Mouse (Mus musculus) neural tube, embryonic 14.5 days (tissue): ENCODE results near the gene Prkra. TPM values are rescaled to one million over a fixed set of nuclear protein-coding genes. Genes with fewer than 3 reads are reported as not detected.

Experiments used
- ATAC-seq: fragments of 200-750 bp; cut with Nextera tagmentation; 2 replicates; pipeline ENCODE4 v1.8.0; 2017; ENCODE audit warnings: low read depth, mild to moderate bottlenecking, moderate TSS enrichment, moderate library complexity
- H3K27ac ChIP-seq: fragments of 300-500 bp; sonication (generic); 2 replicates; pipeline ENCODE4 v1.5.1; 2014; ENCODE audit warnings: low read depth, mild to moderate bottlenecking, control low read depth, low read length, moderate library complexity, mixed read lengths
- H3K27me3 ChIP-seq: fragments of 300-500 bp; sonication (generic); 2 replicates; pipeline ENCODE4 v1.6.1; 2014; ENCODE audit warnings: low read length; ENCODE audit not compliant: control insufficient read depth, insufficient read depth
- H3K36me3 ChIP-seq: fragments of 300-500 bp; sonication (generic); 2 replicates; pipeline ENCODE4 v1.6.1; 2014; ENCODE audit warnings: low read length, mixed read lengths; ENCODE audit not compliant: control insufficient read depth, insufficient read depth
- H3K4me1 ChIP-seq: fragments of 300-500 bp; sonication (generic); 2 replicates; pipeline ENCODE4 v1.6.1; 2014; ENCODE audit warnings: low read length; ENCODE audit not compliant: control insufficient read depth, insufficient read depth
- H3K4me2 ChIP-seq: fragments of 300-500 bp; sonication (generic); 2 replicates; pipeline ENCODE4 v1.6.1; 2014; ENCODE audit warnings: mild to moderate bottlenecking, low read depth, low read length, control low read depth
- H3K4me3 ChIP-seq: fragments of 300-500 bp; sonication (generic); 2 replicates; pipeline ENCODE4 v1.5.1; 2014; ENCODE audit warnings: low read depth, low read length, control low read depth, mixed read lengths
- H3K9ac ChIP-seq: fragments of 300-500 bp; sonication (generic); replicated peaks from 2 replicates; pipeline ENCODE4 v1.6.1; 2014; ENCODE audit warnings: low read depth, mild to moderate bottlenecking, control low read depth, low read length, mixed read lengths
- H3K9me3 ChIP-seq: fragments of 300-500 bp; sonication (generic); 2 replicates; pipeline ENCODE4 v1.6.1; 2016; ENCODE audit warnings: low read length; ENCODE audit not compliant: control insufficient read depth
- WGBS: fragments of 180-500 bp; shearing (Covaris S2); extraction: QIAGEN DNeasy Blood & Tissue Kit; methylation state at CpG from one replicate; pipeline ENCODE4 v1.1.7; 2014; 5-methylcytosine and 5-hydroxymethylcytosine counted together
- polyA plus RNA-seq: library from polyadenylated mRNA; unstranded; fragments of >200 nt; fragmentation: Nextera tagmentation; extraction: Ambion mirVana; gene quantifications from 2 replicates; pipeline ENCODE4 v1.2.1, GENCODE M21; 2014

The Prkra gene
- polyA plus RNA-seq, 1 experiment from 2014 or later: 120 TPM

GRCm38 (mm10) chr2:76676401-76677226 lies 28.8 kb upstream of the Prkra start:
- ATAC-seq: no peak
- no peaks in the 10 kb centered on the region for H3K27me3 ChIP-seq
- H3K4me1 ChIP-seq: peaks cover 27% of the 10 kb centered on the region
- no peaks in the 10 kb centered on the region for H3K9me3 ChIP-seq
- H3K4me2 ChIP-seq: peak overlapping the region; percentile 75
- no peak overlapping the region for H3K27ac ChIP-seq
- H3K9ac ChIP-seq: peak overlapping the region; percentile 88
- H3K36me3 ChIP-seq: peaks cover 4% of the 10 kb centered on the region; the same call in 1 of the 2 replicates
- WGBS: 36% methylated on average over 13 of the region's 13 CpGs
- H3K4me3 ChIP-seq: peak overlapping the region; percentile 82

GRCm38 (mm10) chr2:76675949-76676348 lies 28.1 kb upstream of the Prkra start:
- no peaks in the 10 kb centered on the region for H3K9me3 ChIP-seq
- H3K9ac ChIP-seq: peak overlapping the region; percentile 88
- no peaks in the 10 kb centered on the region for H3K27me3 ChIP-seq
- H3K4me3 ChIP-seq: peak overlapping the region; percentile 82
- ATAC-seq: no peak
- peaks cover 4% of the 10 kb centered on the region; the same call in 1 of the 2 replicates for H3K36me3 ChIP-seq
- no peak overlapping the region for H3K27ac ChIP-seq
- WGBS: 7% methylated on average over 4 of the region's 4 CpGs
- H3K4me2 ChIP-seq: peak overlapping the region; percentile 75
- H3K4me1 ChIP-seq: peaks cover 27% of the 10 kb centered on the region

- WGBS: 0% methylated on average over 29 of the region's 44 CpGs
- peak overlapping the region; percentile 73 for H3K27ac ChIP-seq
- peak overlapping the region; percentile 82 for H3K4me3 ChIP-seq
- H3K4me2 ChIP-seq: peak overlapping the region; percentile 75
- H3K9me3 ChIP-seq: no peaks in the 10 kb centered on the region
- H3K36me3 ChIP-seq: peaks cover 4% of the 10 kb centered on the region; the same call in 1 of the 2 replicates
- peak; percentile 55 for ATAC-seq
- peak overlapping the region; percentile 88 for H3K9ac ChIP-seq
- H3K27me3 ChIP-seq: no peaks in the 10 kb centered on the region
- peaks cover 27% of the 10 kb centered on the region for H3K4me1 ChIP-seq
Measured at GRCm38 (mm10) chr2:76675451-76675850, 27.6 kb upstream of the Prkra start.

- peaks cover 27% of the 10 kb centered on the region for H3K4me1 ChIP-seq
Measured at GRCm38 (mm10) chr2:76674725-76675427, 27.1 kb upstream of the Prkra start, which contains the start of gene Plekha3. Gene Plekha3, plus strand, starts transcription at chr2:76675281.

GRCm38 (mm10) chr2:76673472-76674081 lies 25.8 kb upstream of the Prkra start:
- ATAC-seq: no peak
- peak overlapping the region; percentile 81 for H3K4me2 ChIP-seq
- WGBS: 40% methylated on average over 7 of the region's 7 CpGs

More at GRCm38 (mm10) chr2:76674725-76675427, 27.1 kb upstream of the Prkra start, which contains the start of gene Plekha3:
- ATAC-seq: peak; percentile 75
- Histone ChIP-seq H3K27me3 (no peaks in the 10 kb centered on the region), H3K4me3 (peak within 1 kb of the TSS; percentile 82), H3K36me3 (0 out of 2 replicates have a peak, but pooled peaks cover 4% of the 10 kb centered on the region), H3K9me3 (no peaks in the 10 kb centered on the region), H3K27ac (peak within 1 kb of the TSS; percentile 73), H3K4me2 (peak within 1 kb of the TSS; percentile 75), H3K9ac (peak within 1 kb of the TSS; percentile 88)
- 5% methylated on average over 44 of the region's 52 CpGs for WGBS

GRCm38 (mm10) chr2:76672966-76673392 lies 25.2 kb upstream of the Prkra start, which contains the start of gene Fkbp7:
Gene Fkbp7, minus strand, starts transcription at chr2:76673116.
- H3K9ac ChIP-seq: peak within 1 kb of the TSS; percentile 51
- H3K4me1 ChIP-seq: peaks cover 27% of the 10 kb centered on the region
- ATAC-seq: peak; percentile 93
- WGBS: under 1% methylated on average over 17 of the region's 17 CpGs
- peak within 1 kb of the TSS; percentile 81 for H3K4me2 ChIP-seq
- peak within 1 kb of the TSS; percentile 82 for H3K27ac ChIP-seq
- peak within 1 kb of the TSS; percentile 40 for H3K4me3 ChIP-seq
- no peaks in the 10 kb centered on the region for H3K9me3 ChIP-seq
- no peaks in the 10 kb centered on the region for H3K36me3 ChIP-seq
- no peaks in the 10 kb centered on the region for H3K27me3 ChIP-seq

More at GRCm38 (mm10) chr2:76673472-76674081, 25.8 kb upstream of the Prkra start:
- peak overlapping the region; percentile 82; the same call in 1 of the 2 replicates for H3K27ac ChIP-seq
- peak overlapping the region; percentile 40; the same call in 1 of the 2 replicates for H3K4me3 ChIP-seq
- peaks cover 27% of the 10 kb centered on the region for H3K4me1 ChIP-seq
- no peaks in the 10 kb centered on the region for H3K36me3 ChIP-seq
- no peak overlapping the region for H3K9ac ChIP-seq
- no peaks in the 10 kb centered on the region for H3K9me3 ChIP-seq
- H3K27me3 ChIP-seq: no peaks in the 10 kb centered on the region

GRCm38 (mm10) chr2:76672134-76672745 lies 24.4 kb upstream of the Prkra start:
- peak overlapping the region; percentile 40 for H3K4me3 ChIP-seq
- 38% methylated on average over 9 of the region's 9 CpGs for WGBS
- no peak for ATAC-seq

GRCm38 (mm10) chr2:76671641-76672040 lies 23.8 kb upstream of the Prkra start:
- H3K4me1 ChIP-seq: peaks cover 17% of the 10 kb centered on the region
- no peaks in the 10 kb centered on the region for H3K36me3 ChIP-seq
- no peaks in the 10 kb centered on the region for H3K9me3 ChIP-seq
- H3K4me3 ChIP-seq: peak overlapping the region; percentile 40
- no peak overlapping the region for H3K27ac ChIP-seq
- 86% methylated on average over 6 of the region's 6 CpGs for WGBS
- peak overlapping the region; percentile 81 for H3K4me2 ChIP-seq
- H3K27me3 ChIP-seq: no peaks in the 10 kb centered on the region
- no peak for ATAC-seq
- no peak overlapping the region; the same call in 1 of the 2 replicates for H3K9ac ChIP-seq

More at GRCm38 (mm10) chr2:76672134-76672745, 24.4 kb upstream of the Prkra start:
- Histone ChIP-seq H3K9me3 (no peaks in the 10 kb centered on the region), H3K4me2 (peak overlapping the region; percentile 81), H3K4me1 (peaks cover 22% of the 10 kb centered on the region), H3K27ac (peak overlapping the region; percentile 82), H3K36me3 (no peaks in the 10 kb centered on the region), H3K27me3 (no peaks in the 10 kb centered on the region), H3K9ac (peak overlapping the region; percentile 51)
